Mouse (Mus musculus) heart, postnatal 36 days (tissue): ENCODE measurements around the gene Dbnl. TPM values are rescaled to one million over a fixed set of nuclear protein-coding genes. Genes with fewer than 3 reads are reported as not detected.
A peak's percentile ranks its signal among the peaks of the same experiment; 100 is the strongest.

Experiments used
- DNase-seq, 2 experiments: peaks; one replicate each; pipeline ENCODE4 v3.0.0; 2021 to 2022
- intact Hi-C: fragments of 180-260 bp; cut with DNase I; formaldehyde crosslinking; loops from one replicate; pipeline ENCODE4 v1.15.1; 2025
- total RNA-seq, 2 experiments: library from RNA; stranded (reverse); gene quantifications; 2 replicates each; pipeline ENCODE4 v1.2.3; 2021

Gene Dbnl
- 10 to 100 TPM; 27.5 to 30.3 TPM for total RNA-seq

- intact Hi-C loops: loop anchor here (2.0 to 5.0 kb wide), 4 partner anchors 48 to 90 kb away; partner anchors contain the start of genes Pold2 and Polm
- DNase-seq: peak; percentile 97
Observed at GRCm38 (mm10) chr11:5788056-5789014, at the start of gene Dbnl. TSS of gene Dbnl (plus strand) at chr11:5788488.

GRCm38 (mm10) chr11:5738888-5739632, 49.2 kb upstream of the Dbnl start:
- DNase-seq: no peak
- intact Hi-C loops: no loop called here

GRCm38 (mm10) chr11:5739846-5740245, 48.4 kb upstream of the Dbnl start:
- no peak for DNase-seq

GRCm38 (mm10) chr11:5740599-5740964, 47.7 kb upstream of the Dbnl start:
- DNase-seq: no peak
- intact Hi-C loops: loop anchor here (1.0 to 2.0 kb wide), 3 partner anchors 22 to 48 kb away; partner anchors contain the start of genes Dbnl and Urgcp

More at GRCm38 (mm10) chr11:5739846-5740245, 48.4 kb upstream of the Dbnl start:
- intact Hi-C loops: loop anchor here (1.0 to 2.0 kb wide), 3 partner anchors 22 to 49 kb away; partner anchors contain the start of genes Dbnl and Urgcp

- DNase-seq: peak; percentile 82 to 87
- intact Hi-C loops: loop anchor here (1.0 to 2.0 kb wide), 3 partner anchors 21 to 48 kb away; partner anchors contain the start of genes Dbnl and Urgcp
Observed at GRCm38 (mm10) chr11:5740965-5741627, 47.2 kb upstream of the Dbnl start.

- peak in 1 of 2 experiments; percentile 41 for DNase-seq
- intact Hi-C loops: no loop called here
Observed at GRCm38 (mm10) chr11:5742106-5742505, 46.2 kb upstream of the Dbnl start.

GRCm38 (mm10) chr11:5744951-5745350, 43.3 kb upstream of the Dbnl start:
- no peak for DNase-seq
- intact Hi-C loops: no loop called here

- intact Hi-C loops: no loop called here
Observed at GRCm38 (mm10) chr11:5753755-5754154, 34.5 kb upstream of the Dbnl start.

GRCm38 (mm10) chr11:5761820-5762632, 26.3 kb upstream of the Dbnl start, which contains the start of gene Urgcp:
TSS of gene Urgcp (minus strand) at chr11:5762376.
- intact Hi-C loops: loop anchor here (1.0 to 2.0 kb wide), 2 partner anchors 22 to 55 kb away; no protein-coding TSS in a partner anchor
- DNase-seq: peak; percentile 96 to 98

More at GRCm38 (mm10) chr11:5753755-5754154, 34.5 kb upstream of the Dbnl start:
- no peak for DNase-seq

- DNase-seq: no peak
- intact Hi-C loops: loop anchor here (1.0 to 2.0 kb wide), 2 partner anchors 22 to 56 kb away; no protein-coding TSS in a partner anchor
Observed at GRCm38 (mm10) chr11:5762633-5762982, 25.7 kb upstream of the Dbnl start.

- intact Hi-C loops: no loop called here
- DNase-seq: no peak
Observed at GRCm38 (mm10) chr11:5766019-5766418, 22.3 kb upstream of the Dbnl start.

- intact Hi-C loops: no loop called here
- DNase-seq: no peak
Observed at GRCm38 (mm10) chr11:5778481-5778880, 9.8 kb upstream of the Dbnl start.

- no peak for DNase-seq
- intact Hi-C loops: no loop called here
Observed at GRCm38 (mm10) chr11:5780035-5780499, 8.2 kb upstream of the Dbnl start.

- no peak for DNase-seq
- intact Hi-C loops: no loop called here
Observed at GRCm38 (mm10) chr11:5782199-5782944, 5.9 kb upstream of the Dbnl start.

- DNase-seq: no peak
- intact Hi-C loops: loop anchor here (2.0 to 5.0 kb wide), 3 partner anchors 21 to 78 kb away; partner anchors contain the start of gene Polm
Observed at GRCm38 (mm10) chr11:5785732-5786131, 2.6 kb upstream of the Dbnl start.

- DNase-seq: no peak
- intact Hi-C loops: loop anchor here (2.0 to 5.0 kb wide), 4 partner anchors 47 to 91 kb away; partner anchors contain the start of genes Pold2 and Polm
Observed at GRCm38 (mm10) chr11:5787671-5788055, 625 bp upstream of the Dbnl start.

GRCm38 (mm10) chr11:5789071-5789753, 924 bp downstream of the Dbnl start:
- DNase-seq: no peak
- intact Hi-C loops: loop anchor here (2.0 to 5.0 kb wide), 4 partner anchors 48 to 90 kb away; partner anchors contain the start of genes Pold2 and Polm
